Mouse (Mus musculus): ENCODE data around the gene Irf5.

Irf5 gene

GRCm38 (mm10) chr6:29527361-29528164 lies 1.1 kb downstream of the Irf5 start:
- DNase-seq (ENCODE audit: low read depth): peak; percentile 57

DNA sequence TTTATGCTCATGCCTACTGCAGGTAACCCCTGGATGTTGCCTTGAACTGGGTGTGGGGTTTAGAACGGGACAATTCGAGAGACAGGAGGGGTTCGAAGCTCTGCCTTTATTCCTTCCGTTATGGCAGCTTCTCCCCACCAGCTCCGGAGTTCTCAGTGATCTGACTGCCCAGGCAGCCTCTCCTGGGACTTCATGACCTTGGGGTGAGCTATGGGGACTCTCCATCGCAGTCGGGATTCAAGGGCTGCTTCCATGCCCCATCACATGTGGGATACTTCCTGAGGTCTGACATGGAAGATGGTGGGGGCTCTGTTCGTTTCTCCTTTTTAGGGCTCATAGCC lies 1.7 kb downstream of the Irf5 start:
- DNase-seq (ENCODE audit: low read depth): no peak

DNA sequence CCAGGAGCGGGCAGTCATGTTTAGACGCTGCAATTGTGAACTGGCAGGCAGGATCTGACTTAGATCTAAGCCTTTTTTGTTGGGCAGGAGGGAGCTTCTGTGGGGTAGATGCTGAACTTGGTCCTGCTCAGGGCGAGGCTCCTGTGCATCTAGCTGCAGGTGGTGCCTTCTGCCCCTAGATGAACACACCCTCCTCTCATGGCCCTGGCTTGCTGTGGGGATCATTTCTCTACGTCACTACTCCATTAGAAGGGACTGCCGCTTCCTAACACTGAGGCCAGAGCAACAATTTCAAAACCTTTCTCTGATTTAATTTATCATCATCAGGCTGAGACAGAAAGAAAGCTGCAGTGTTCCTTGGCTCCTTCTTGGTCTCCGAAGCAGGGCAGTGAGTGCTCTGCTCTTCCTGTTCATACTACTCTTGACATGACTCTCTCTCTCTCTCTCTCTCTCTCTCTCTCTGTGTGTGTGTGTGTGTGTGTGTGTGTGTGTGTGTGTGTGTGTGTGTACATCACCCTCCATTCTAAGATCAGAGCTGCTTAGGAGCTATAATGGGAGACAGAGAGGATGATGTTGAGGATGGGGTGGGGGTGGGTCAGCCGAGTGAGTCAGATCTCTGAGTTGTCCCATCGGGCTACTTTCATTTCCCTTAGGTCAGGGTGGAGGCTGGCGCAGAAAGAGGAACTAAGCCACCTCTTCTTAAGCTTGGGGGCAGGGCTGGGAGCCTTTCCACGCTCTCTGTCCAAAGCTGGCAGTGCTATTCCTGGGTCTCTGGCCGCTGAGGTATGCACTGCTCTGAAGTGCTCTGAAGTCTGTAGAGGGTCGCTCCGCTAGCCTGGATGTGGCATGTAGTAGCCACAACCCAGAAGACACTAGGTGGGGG lies 2.4 kb downstream of the Irf5 start:
- peak; percentile 54 for DNase-seq (ENCODE audit: low read depth)

DNA sequence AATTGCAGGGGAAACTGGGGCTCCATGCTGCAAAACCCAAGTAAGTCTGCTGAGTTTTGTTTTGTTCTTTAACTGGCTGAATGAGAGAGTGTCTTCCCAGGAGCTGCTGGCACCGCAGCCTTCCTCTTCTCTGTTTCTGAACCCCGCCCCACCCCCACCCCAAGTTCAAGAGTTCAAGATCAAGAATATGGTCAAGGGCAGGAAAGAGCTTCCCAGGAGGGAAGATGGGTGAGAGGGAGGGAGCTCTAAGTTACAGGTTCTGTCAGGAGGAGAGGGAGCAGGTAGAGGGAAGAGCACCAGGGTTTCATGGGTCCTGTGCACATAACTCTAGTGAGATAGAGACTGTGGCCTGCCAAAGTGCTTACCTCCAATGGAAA lies 3.0 kb downstream of the Irf5 start:
- no peak for DNase-seq (ENCODE audit: low read depth)

DNA sequence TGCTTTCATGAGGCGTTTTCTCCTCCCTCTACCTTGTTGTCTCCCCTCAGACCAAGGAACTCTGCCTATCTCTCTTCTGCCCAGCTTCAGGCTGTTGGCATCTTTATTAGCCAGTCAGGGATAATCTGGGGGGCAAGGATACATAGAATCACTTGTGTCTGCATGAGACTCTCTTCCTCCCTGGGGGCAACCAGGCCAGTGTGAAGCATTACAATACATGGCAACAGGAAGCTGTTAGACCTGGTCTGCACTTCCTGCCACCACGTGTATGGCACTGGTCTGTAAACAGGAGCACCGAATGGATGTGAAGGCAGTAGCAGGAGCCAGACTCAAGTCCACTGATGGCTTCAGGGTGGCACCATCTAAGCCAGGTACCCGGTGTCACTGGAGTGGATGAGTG lies 3.6 kb downstream of the Irf5 start:
- DNase-seq (ENCODE audit: low read depth): peak; percentile 36

- no peak for DNase-seq (ENCODE audit: low read depth)
Measured at GRCm38 (mm10) chr6:29535316-29535715, 8.9 kb downstream of the Irf5 start.

GRCm38 (mm10) chr6:29536651-29537193 lies 10.3 kb downstream of the Irf5 start:
- peak; percentile 26 for DNase-seq (ENCODE audit: low read depth)

DNA sequence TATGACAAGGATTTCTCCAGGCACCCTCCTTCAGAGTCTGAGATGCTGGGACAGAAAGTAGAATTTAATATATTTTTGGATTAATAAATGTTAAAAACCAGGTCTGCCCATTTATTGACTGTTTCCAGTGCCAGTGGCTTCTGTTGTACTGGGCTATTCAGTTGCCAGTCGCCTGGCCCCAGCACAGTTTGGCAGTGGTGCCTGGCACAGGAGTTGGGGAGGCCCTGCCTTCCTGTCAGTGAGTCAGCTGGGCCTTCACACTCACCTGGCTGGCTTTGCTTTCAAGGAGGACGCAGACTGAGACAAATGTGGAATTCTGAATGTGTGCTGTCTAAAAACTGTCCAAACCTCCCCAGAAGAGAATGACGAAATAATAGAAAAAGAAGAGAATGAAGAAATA lies 10.8 kb downstream of the Irf5 start:
- no peak for DNase-seq (ENCODE audit: low read depth)

- DNase-seq (ENCODE audit: low read depth): no peak
Measured at GRCm38 (mm10) chr6:29539502-29539901, 13.1 kb downstream of the Irf5 start.

DNA sequence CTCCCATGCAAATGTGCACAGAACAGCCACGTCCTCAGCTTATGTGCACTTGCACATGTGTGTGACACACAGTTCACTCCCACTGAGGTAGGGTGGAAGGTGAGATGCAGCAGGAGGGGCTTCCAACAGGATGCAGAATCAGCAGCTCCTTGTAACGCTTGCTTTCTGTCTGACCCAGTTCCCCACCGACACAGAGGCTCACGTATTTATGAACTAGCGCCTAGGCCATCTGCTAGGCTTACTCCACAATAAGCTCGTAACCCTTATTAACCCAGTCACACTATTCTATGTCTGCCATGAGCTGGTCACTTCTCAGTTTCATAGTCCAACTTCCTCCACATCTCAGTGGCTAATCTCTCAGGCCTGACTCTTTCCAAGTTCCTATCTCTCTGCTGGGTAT lies 13.8 kb downstream of the Irf5 start:
- DNase-seq (ENCODE audit: low read depth): no peak

GRCm38 (mm10) chr6:29540956-29541355 lies 14.5 kb downstream of the Irf5 start:
- no peak for DNase-seq (ENCODE audit: low read depth)

GRCm38 (mm10) chr6:29545611-29546010 lies 19.2 kb downstream of the Irf5 start:
- no peak for DNase-seq (ENCODE audit: low read depth)

DNA sequence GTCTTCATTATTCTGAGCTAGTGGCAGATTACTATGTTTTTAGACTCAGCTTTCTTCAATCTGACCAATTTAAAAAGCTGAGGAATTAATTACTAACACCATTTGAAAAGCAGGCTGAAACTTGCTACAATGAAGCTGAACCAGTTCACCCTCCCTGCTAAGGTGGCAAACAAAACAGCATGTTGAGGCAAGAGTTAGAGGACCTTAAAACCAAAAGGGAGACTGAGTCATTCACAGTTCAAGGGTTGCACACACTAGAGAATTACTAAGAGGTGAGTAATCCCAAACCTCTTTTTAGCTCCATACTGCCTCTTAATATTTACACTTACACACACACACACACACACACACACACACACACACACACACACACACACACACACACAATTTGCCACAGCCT lies 21.2 kb downstream of the Irf5 start:
- no peak for DNase-seq (ENCODE audit: low read depth)

DNA sequence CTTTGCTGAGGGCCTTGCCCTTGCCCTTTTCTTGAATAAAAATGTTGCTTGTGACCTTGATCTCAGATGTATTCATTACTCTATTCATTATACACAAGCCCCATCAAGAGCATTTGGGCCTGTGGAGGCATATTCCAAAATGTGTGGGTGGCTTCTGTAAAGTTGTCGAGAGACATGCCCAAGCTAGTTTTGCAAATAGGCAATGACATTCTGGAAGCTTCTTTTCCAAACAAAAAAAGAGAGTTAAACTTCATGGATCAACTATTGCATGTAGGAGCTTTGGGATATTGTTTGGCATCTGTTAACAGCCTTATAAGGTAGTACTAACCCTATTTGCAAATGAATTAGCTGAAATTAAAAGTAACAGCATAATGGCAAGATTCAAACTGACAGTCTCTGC lies 21.7 kb downstream of the Irf5 start:
- DNase-seq (ENCODE audit: low read depth): no peak

DNA sequence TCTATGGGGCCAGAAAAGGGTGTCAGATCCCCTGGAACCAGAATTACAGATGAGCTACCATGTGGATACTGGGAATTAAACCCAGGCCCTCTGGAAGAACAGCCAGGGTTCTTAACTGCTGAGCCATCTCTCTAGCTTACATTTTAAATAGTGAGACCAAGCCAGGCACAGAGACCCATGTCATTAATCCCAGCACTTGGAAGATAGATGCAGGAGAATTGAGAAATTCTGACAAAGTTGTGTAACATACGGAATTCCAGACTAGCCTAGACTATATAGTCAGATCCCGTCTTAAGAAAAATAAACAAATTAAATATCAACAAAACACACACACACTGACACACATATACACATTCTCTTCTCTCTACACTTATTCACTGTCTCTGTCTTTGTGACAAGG lies 26.1 kb downstream of the Irf5 start:
- no peak for DNase-seq (ENCODE audit: low read depth)

DNA sequence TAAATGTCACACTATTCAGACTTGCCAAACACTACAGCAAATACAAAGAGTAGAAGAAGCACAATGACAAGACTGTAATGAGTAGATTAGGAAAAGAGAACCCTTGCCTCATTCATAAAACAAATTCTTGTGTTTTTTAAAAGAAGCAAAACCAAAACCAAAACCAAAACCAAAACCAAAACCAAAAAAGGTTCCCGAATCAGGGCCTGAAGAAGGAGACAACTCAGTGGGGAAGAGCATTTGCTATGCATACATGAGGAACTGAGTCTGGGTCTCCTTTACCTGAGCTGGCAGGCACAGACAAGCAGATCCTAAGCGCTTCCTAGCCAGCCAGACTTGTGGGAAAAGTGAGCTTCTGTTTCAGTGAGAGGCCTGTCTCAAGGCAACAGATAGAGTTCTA lies 30.7 kb downstream of the Irf5 start:
- DNase-seq (ENCODE audit: low read depth): peak; percentile 69

GRCm38 (mm10) chr6:29576388-29576787 lies 50.0 kb downstream of the Irf5 start:
- DNase-seq (ENCODE audit: low read depth): peak; percentile 19

GRCm38 (mm10) chr6:29580770-29581169 lies 54.3 kb downstream of the Irf5 start:
- no peak for DNase-seq (ENCODE audit: low read depth)

DNA sequence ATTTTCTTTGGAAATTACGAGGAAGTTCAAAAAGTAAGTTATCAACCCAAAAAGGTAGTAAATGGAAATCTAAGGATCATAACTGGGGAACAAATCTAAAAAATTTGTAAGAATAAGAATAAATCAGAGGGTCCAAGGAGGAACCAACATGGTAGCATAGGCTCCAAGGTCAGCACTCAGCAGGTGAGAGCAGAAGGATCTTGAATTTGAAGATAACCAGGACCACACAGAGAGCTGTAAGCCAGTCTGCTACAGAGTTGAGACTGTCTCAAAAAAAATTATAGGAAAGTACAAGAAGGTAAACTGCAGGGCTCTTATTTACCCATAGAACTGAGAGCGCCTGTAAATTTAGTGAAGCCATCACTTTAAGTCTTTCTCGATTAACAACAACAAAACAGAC lies 54.8 kb downstream of the Irf5 start:
- DNase-seq (ENCODE audit: low read depth): no peak
